ENCODE assay signal across 8 mouse cellular contexts in genomic region chr15:100227663-100228534, GRCm38 (mm10). TPM values are rescaled to one million over a fixed set of nuclear protein-coding genes. Genes with fewer than 3 reads are reported as not detected.
DNase-seq lines count a peak whose midpoint lies in the region; ATAC-seq and TF ChIP-seq lines count a peak whose summit lies in the region.

Gene Atf1 (plus strand): TSS chr15:100227819.

- peak within 1 kb of the TSS; percentile 66 for H3K4me2 ChIP-seq in intestine, postnatal 0 days (replicated peaks; ENCODE audit: low read depth)
- peak within 1 kb of the TSS; percentile 77 for H3K4me2 ChIP-seq in limb, embryonic 12.5 days
- H3K4me2 ChIP-seq in midbrain, embryonic 14.5 days (ENCODE audit: low read length) = peak within 1 kb of the TSS; percentile 67

- H3K4me3 ChIP-seq in embryonic facial prominence, embryonic 10.5 days = peak within 1 kb of the TSS; percentile 91
- peak within 1 kb of the TSS; percentile 85 for H3K4me3 ChIP-seq in intestine, postnatal 0 days (ENCODE audit: low read depth, low read length)
- H3K4me3 ChIP-seq in limb, embryonic 12.5 days (replicated peaks) = peak within 1 kb of the TSS; percentile 83
- H3K4me3 ChIP-seq in midbrain, embryonic 14.5 days (replicated peaks; ENCODE audit: low read depth, low read length) = peak within 1 kb of the TSS; percentile 81

- H3K27ac ChIP-seq in embryonic facial prominence, embryonic 10.5 days (replicated peaks) = peak within 1 kb of the TSS; percentile 100
- peak within 1 kb of the TSS; percentile 100 for H3K27ac ChIP-seq in intestine, postnatal 0 days (ENCODE audit: low read depth, low read length)
- H3K27ac ChIP-seq in limb, embryonic 12.5 days = peak within 1 kb of the TSS; percentile 100
- H3K27ac ChIP-seq in midbrain, embryonic 14.5 days (replicated peaks; ENCODE audit: low read depth, low read length) = peak within 1 kb of the TSS; percentile 100

- TF ChIP-seq CTCF in intestine, postnatal 0 days (IDR thresholded peaks at IDR 0.05; ENCODE audit: low read depth) = peak; percentile 68

- peak; percentile 89 to 92 for DNase-seq in left cerebral cortex, adult 18-20 months (ENCODE audit: low spot score in 2 of 2)
- DNase-seq in left cerebral cortex, adult 11 months (ENCODE audit: low spot score) = no peak
- peak; percentile 96 for DNase-seq in embryonic facial prominence, embryonic 10.5 days (ENCODE audit: low spot score)
- DNase-seq in midbrain, embryonic 14.5 days = peak; percentile 97
- DNase-seq in spleen, adult 12 weeks (ENCODE audit: low spot score) = peak; percentile 60

- no peaks in the 10 kb centered on the region for H3K27me3 ChIP-seq in embryonic facial prominence, embryonic 10.5 days (replicated peaks; ENCODE audit: low read depth, poor library complexity, severe bottlenecking)
- H3K27me3 ChIP-seq in intestine, postnatal 0 days (replicated peaks; ENCODE audit: control insufficient read depth, insufficient read depth, low read length) = no peaks in the 10 kb centered on the region
- H3K27me3 ChIP-seq in limb, embryonic 12.5 days = no peaks in the 10 kb centered on the region
- no peaks in the 10 kb centered on the region for H3K27me3 ChIP-seq in midbrain, embryonic 14.5 days (ENCODE audit: control insufficient read depth, insufficient read depth, low read length)

- peaks cover 44% of the 10 kb centered on the region for H3K36me3 ChIP-seq in embryonic facial prominence, embryonic 10.5 days (replicated peaks)
- peaks cover 1% of the 10 kb centered on the region; the same call in 1 of the 2 replicates for H3K36me3 ChIP-seq in intestine, postnatal 0 days (ENCODE audit: control insufficient read depth, insufficient read depth)
- H3K36me3 ChIP-seq in limb, embryonic 12.5 days = peaks cover 24% of the 10 kb centered on the region
- H3K36me3 ChIP-seq in midbrain, embryonic 14.5 days (ENCODE audit: control insufficient read depth, insufficient read depth, low read length) = no peaks in the 10 kb centered on the region

- ATAC-seq in granulocyte monocyte progenitor cell, adult 5-6 weeks (replicated peaks; ENCODE audit: poor library complexity, severe bottlenecking) = peak; percentile 69
- peak; percentile 79 for ATAC-seq in intestine, postnatal 0 days
- peak; percentile 72 for ATAC-seq in limb, embryonic 12.5 days (ENCODE audit: insufficient number of reproducible peaks, insufficient read depth, low FRiP score, low TSS enrichment, low read depth)
- ATAC-seq in midbrain, embryonic 14.5 days (ENCODE audit: low FRiP score, low TSS enrichment) = peak; percentile 89

- peaks cover 21% of the 10 kb centered on the region for H3K4me1 ChIP-seq in embryonic facial prominence, embryonic 10.5 days
- H3K4me1 ChIP-seq in intestine, postnatal 0 days (replicated peaks; ENCODE audit: control insufficient read depth, insufficient read depth, low read length) = peaks cover 8% of the 10 kb centered on the region; the same call in 1 of the 2 replicates
- peaks cover 14% of the 10 kb centered on the region for H3K4me1 ChIP-seq in limb, embryonic 12.5 days (replicated peaks)
- H3K4me1 ChIP-seq in midbrain, embryonic 14.5 days (ENCODE audit: control insufficient read depth, insufficient read depth, low read length) = peaks cover 14% of the 10 kb centered on the region

- H3K9me3 ChIP-seq in embryonic facial prominence, embryonic 10.5 days = peaks cover 5% of the 10 kb centered on the region; the same call in 1 of the 2 replicates
- 0 out of 2 replicates have a peak, but pooled peaks cover 1% of the 10 kb centered on the region for H3K9me3 ChIP-seq in intestine, postnatal 0 days (ENCODE audit: control insufficient read depth)
- H3K9me3 ChIP-seq in limb, embryonic 12.5 days = peaks cover 12% of the 10 kb centered on the region
- H3K9me3 ChIP-seq in midbrain, embryonic 14.5 days (ENCODE audit: control insufficient read depth, low read length) = no peaks in the 10 kb centered on the region

- H3K9ac ChIP-seq in intestine, postnatal 0 days (ENCODE audit: low read depth, low read length) = peak within 1 kb of the TSS; percentile 98
- peak within 1 kb of the TSS; percentile 99 for H3K9ac ChIP-seq in limb, embryonic 12.5 days (replicated peaks)
- peak within 1 kb of the TSS; percentile 99 for H3K9ac ChIP-seq in midbrain, embryonic 14.5 days (replicated peaks; ENCODE audit: low read length)

- under 1% methylated on average over 117 of the region's 133 CpGs for WGBS in embryonic facial prominence, embryonic 10.5 days
- under 1% methylated on average over 91 of the region's 133 CpGs for whole genome bisulfite sequencing in intestine, postnatal 0 days
- WGBS in limb, embryonic 12.5 days = under 1% methylated on average over 88 of the region's 133 CpGs
- WGBS in midbrain, embryonic 14.5 days = under 1% methylated on average over 114 of the region's 133 CpGs

RNA-seq across cellular contexts. Expression of gene Atf1, which starts in this region (rescaled TPM):
- total RNA-seq in left cerebral cortex, adult 18-20 months (2021) = 10 to 100 TPM; 20.8 to 25.4 TPM
- 36.8 and 42.2 TPM in 2 replicates for polyA plus RNA-seq in embryonic facial prominence, embryonic 10.5 days (2016; fragmentation: Nextera tagmentation; extraction: Ambion mirVana)
- total RNA-seq in granulocyte monocyte progenitor cell, adult 5-6 weeks (2014; fragmentation: Nextera tagmentation) = 56.7 and 75.0 TPM in 2 replicates
- total RNA-seq in granulocyte monocyte progenitor cell, adult 5-6 weeks (2017) = 62.3 and 63.0 TPM in 2 replicates
- polyA plus RNA-seq in intestine, postnatal 0 days (2015; fragmentation: Nextera tagmentation; extraction: Ambion mirVana) = 25.3 and 29.0 TPM in 2 replicates
- polyA plus RNA-seq in limb, embryonic 12.5 days (2016; fragmentation: Nextera tagmentation; extraction: Ambion mirVana) = 50.3 and 53.0 TPM in 2 replicates
- polyA plus RNA-seq in midbrain, embryonic 14.5 days (2014; fragmentation: Nextera tagmentation; extraction: Ambion mirVana) = 11.5 and 14.4 TPM in 2 replicates
